Mouse (Mus musculus) hindbrain, embryonic 14.5 days (tissue): ENCODE data around the gene Tmem269. TPM values are rescaled to one million over a fixed set of nuclear protein-coding genes. Genes with fewer than 3 reads are reported as not detected.

Experiments
- ATAC-seq: fragments of 200-750 bp; cut with Nextera tagmentation; 2 replicates; pipeline ENCODE4 v1.8.0; 2017; ENCODE audit warnings: moderate number of reproducible peaks, mild to moderate bottlenecking, moderate TSS enrichment, moderate library complexity; ENCODE audit not compliant: low FRiP score
- DNase-seq: peaks from one replicate; pipeline ENCODE4 v3.0.0-alpha.2; 2015; ENCODE audit warnings: low spot score
- H3K27ac ChIP-seq: fragments of 300-500 bp; sonication (generic); 2 replicates; pipeline ENCODE4 v1.5.1; 2014; ENCODE audit warnings: mild to moderate bottlenecking, moderate library complexity
- H3K27me3 ChIP-seq: fragments of 300-500 bp; sonication (generic); 2 replicates; pipeline ENCODE4 v1.6.1; 2014; ENCODE audit warnings: mild to moderate bottlenecking, low read length, mixed read lengths; ENCODE audit not compliant: control insufficient read depth, insufficient read depth
- H3K36me3 ChIP-seq: fragments of 300-500 bp; sonication (generic); replicated peaks from 2 replicates; pipeline ENCODE4 v1.6.1; 2014; ENCODE audit not compliant: control insufficient read depth, insufficient read depth
- H3K4me1 ChIP-seq: fragments of 300-500 bp; sonication (generic); replicated peaks from 2 replicates; pipeline ENCODE4 v1.6.1; 2014; ENCODE audit warnings: antibody characterized with exemption, low read length, mixed read lengths; ENCODE audit not compliant: control insufficient read depth, insufficient read depth
- H3K4me2 ChIP-seq: fragments of 300-500 bp; sonication (generic); replicated peaks from 2 replicates; pipeline ENCODE4 v1.6.1; 2014; ENCODE audit warnings: mild to moderate bottlenecking, moderate library complexity
- H3K4me3 ChIP-seq: fragments of 300-500 bp; sonication (generic); replicated peaks from 2 replicates; pipeline ENCODE4 v1.5.1; 2014; ENCODE audit warnings: mild to moderate bottlenecking, low read length
- H3K9ac ChIP-seq: fragments of 300-500 bp; sonication (generic); 2 replicates; pipeline ENCODE4 v1.6.1; 2014
- H3K9me3 ChIP-seq: fragments of 300-500 bp; sonication (generic); 2 replicates; pipeline ENCODE4 v1.6.1; 2016; ENCODE audit warnings: low read length; ENCODE audit not compliant: control insufficient read depth
- WGBS: fragments of 180-500 bp; shearing (Covaris S2); extraction: QIAGEN DNeasy Blood & Tissue Kit; methylation state at CpG from one replicate; pipeline ENCODE4 v1.1.7; 2014; 5-methylcytosine and 5-hydroxymethylcytosine counted together
- polyA plus RNA-seq: library from polyadenylated mRNA; unstranded; fragments of >200 nt; fragmentation: Nextera tagmentation; extraction: Ambion mirVana; gene quantifications from 2 replicates; pipeline ENCODE4 v1.2.1, GENCODE M21; 2014

Gene Tmem269
- polyA plus RNA-seq, 1 experiment from 2014 or later, result not detected

DNA sequence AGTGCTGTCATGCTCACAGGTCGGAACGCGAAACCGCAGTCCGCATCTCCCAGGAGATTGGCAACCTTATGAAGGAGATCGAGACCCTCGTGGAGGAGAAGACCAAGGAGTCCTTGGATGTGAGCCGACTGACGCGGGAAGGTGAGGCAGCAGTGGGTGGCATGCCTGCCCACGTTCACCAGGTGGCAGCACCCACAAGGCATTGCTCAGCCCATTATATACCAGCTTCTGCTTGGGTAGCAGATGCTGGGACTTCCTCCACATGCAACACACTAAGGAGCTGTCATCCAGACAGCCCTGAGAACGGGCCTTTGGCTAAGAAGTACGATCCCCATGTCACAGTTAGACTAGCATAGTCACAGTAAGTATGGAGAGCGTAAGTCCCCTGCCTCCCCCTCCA is 23.6 kb upstream of the Tmem269 start:
- Histone ChIP-seq H3K36me3 (peaks cover 67% of the 10 kb centered on the region), H3K27ac (no peak overlapping the region), H3K9ac (no peak overlapping the region), H3K9me3 (no peaks in the 10 kb centered on the region), H3K4me3 (no peak overlapping the region), H3K27me3 (no peaks in the 10 kb centered on the region), H3K4me2 (no peak overlapping the region), H3K4me1 (no peaks in the 10 kb centered on the region; the same call in 1 of the 2 replicates)
- 93% methylated on average over 14 of the region's 14 CpGs for WGBS
- ATAC-seq (no peak), DNase-seq (no peak)

DNA sequence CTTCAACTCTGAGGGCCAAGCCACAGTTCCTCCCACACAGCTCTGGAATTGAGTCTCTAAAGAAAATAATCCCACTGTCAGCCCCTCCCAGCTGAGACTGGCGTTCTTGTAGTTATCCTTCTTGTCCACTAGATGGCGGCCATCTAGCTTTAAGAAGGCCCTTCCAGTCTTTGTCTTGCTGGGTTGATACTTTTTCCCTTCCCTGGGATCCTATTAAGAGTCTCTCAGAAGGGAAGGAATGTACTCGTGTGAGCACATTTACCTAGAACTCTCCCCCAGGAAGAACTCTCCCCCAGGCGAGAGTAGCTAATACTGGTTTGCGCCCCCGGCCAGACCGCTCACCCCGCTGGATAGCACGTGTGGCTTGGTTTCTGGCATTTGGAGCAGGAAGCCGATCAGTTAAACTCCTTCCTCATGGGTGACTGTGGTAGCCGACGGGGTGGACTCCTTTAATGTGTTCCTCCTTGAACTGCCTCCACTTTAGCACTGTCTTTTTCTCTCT is 21.2 kb upstream of the Tmem269 start:
- 44% methylated on average over 12 of the region's 12 CpGs for WGBS
- H3K4me3 ChIP-seq, result no peak overlapping the region
- ATAC-seq (peak; percentile 75), DNase-seq (peak; percentile 87)
- 0 out of 2 replicates have a peak overlapping the region, but pooled peaks have one; percentile 13 for H3K4me2 ChIP-seq
- peaks cover 3% of the 10 kb centered on the region; the same call in 1 of the 2 replicates for H3K4me1 ChIP-seq
- no peaks in the 10 kb centered on the region for H3K27me3 ChIP-seq
- H3K9ac ChIP-seq, result 0 out of 2 replicates have a peak overlapping the region, but pooled peaks have one; percentile 40
- H3K9me3 ChIP-seq, result no peaks in the 10 kb centered on the region
- H3K36me3 ChIP-seq, result peaks cover 56% of the 10 kb centered on the region
- H3K27ac ChIP-seq, result peak overlapping the region; percentile 72

DNA sequence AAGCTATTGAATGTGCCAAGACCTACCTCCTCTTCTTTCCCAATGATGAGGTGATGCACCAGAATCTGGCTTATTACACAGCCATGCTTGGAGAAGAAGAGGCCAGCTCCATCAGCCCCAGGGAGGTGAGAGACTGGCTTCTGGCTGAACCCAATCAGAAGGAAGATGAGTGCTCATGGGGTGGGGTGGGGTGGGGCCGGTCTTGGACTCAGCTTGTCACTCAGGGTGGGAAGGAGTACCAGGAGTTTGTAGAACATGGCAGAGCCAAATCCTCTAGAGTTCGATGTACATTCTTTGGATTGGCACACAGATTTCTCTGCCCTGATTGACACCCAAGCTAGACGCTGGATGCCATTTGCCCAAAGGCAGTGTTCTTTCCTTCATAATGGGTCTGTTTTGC is 20.6 kb upstream of the Tmem269 start:
- Histone ChIP-seq H3K9me3 (no peaks in the 10 kb centered on the region), H3K4me2 (no peak overlapping the region), H3K4me1 (peaks cover 8% of the 10 kb centered on the region; the same call in 1 of the 2 replicates), H3K9ac (no peak overlapping the region), H3K4me3 (no peak overlapping the region), H3K27me3 (no peaks in the 10 kb centered on the region), H3K27ac (no peak overlapping the region), H3K36me3 (peaks cover 50% of the 10 kb centered on the region)
- ATAC-seq (no peak), DNase-seq (no peak)
- 74% methylated on average over 3 of the region's 3 CpGs for WGBS

DNA sequence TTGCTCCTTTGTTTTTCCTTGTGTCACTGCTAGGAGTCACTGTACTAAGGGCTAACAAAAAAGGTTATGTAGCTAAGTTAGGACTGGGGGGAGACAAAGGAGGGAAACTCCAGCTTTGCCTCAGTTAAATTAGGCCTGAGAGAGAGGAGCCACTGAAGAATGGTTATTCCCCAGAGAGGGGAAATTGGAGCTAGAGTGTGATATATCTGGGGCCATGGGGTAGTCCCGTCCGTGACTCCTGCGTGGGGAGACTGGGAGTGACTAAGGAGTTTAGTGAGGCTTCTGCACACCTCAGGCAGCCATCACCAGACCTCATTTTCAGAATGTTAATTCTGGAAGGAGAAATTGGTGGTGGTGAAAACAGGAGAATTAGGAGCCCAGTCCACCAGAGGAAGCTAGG is 16.3 kb upstream of the Tmem269 start:
- Histone ChIP-seq H3K4me3 (peak overlapping the region; percentile 70), H3K36me3 (0 out of 2 replicates have a peak, but pooled peaks cover 17% of the 10 kb centered on the region), H3K9me3 (no peaks in the 10 kb centered on the region), H3K9ac (no peak overlapping the region), H3K4me1 (peaks cover 15% of the 10 kb centered on the region), H3K27me3 (no peaks in the 10 kb centered on the region), H3K27ac (no peak overlapping the region), H3K4me2 (peak overlapping the region; percentile 63)
- DNase-seq (no peak), ATAC-seq (no peak)
- WGBS, result 90% methylated on average over 3 of the region's 3 CpGs

DNA sequence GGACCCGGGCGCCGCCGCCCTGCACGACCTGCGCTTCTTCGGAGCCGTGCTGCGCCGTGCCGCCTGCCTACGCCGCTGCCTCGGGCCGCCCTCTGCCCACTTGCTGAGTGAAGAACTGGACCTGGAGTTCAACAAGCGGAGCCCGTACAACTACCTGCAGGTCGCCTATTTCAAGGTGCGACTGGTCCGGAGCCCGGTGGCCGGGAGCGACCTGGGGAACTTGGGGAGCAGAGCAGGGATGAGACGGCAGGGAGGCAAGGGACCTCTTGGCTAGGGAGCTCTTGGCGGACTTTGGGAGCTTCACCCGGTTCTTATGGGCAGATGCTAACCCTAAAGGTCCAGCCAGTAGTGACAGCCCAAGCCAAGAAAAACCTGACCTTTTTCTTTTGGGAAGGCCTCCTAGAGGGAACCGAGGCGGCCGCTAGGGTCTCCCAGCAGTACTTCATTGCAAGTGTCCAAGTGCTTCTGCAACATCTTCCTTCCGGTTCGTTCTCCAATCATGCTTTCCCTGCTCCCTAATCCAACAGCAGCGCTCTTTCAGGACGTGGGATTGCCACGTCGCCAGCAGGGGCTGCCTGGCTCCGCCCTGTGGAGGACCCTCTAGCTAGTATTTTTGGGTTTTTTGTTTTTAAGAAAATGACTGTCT is 15.4 kb upstream of the Tmem269 start:
- Histone ChIP-seq H3K27ac (no peak overlapping the region), H3K4me3 (peak overlapping the region; percentile 70), H3K9me3 (no peaks in the 10 kb centered on the region), H3K9ac (peak overlapping the region; percentile 68), H3K27me3 (no peaks in the 10 kb centered on the region), H3K4me2 (peak overlapping the region; percentile 63), H3K36me3 (0 out of 2 replicates have a peak, but pooled peaks cover 17% of the 10 kb centered on the region), H3K4me1 (peaks cover 15% of the 10 kb centered on the region)
- DNase-seq (peak; percentile 52), ATAC-seq (peak; percentile 26; the same call in 1 of the 2 replicates)
- under 1% methylated on average over 36 of the region's 36 CpGs for WGBS

DNA sequence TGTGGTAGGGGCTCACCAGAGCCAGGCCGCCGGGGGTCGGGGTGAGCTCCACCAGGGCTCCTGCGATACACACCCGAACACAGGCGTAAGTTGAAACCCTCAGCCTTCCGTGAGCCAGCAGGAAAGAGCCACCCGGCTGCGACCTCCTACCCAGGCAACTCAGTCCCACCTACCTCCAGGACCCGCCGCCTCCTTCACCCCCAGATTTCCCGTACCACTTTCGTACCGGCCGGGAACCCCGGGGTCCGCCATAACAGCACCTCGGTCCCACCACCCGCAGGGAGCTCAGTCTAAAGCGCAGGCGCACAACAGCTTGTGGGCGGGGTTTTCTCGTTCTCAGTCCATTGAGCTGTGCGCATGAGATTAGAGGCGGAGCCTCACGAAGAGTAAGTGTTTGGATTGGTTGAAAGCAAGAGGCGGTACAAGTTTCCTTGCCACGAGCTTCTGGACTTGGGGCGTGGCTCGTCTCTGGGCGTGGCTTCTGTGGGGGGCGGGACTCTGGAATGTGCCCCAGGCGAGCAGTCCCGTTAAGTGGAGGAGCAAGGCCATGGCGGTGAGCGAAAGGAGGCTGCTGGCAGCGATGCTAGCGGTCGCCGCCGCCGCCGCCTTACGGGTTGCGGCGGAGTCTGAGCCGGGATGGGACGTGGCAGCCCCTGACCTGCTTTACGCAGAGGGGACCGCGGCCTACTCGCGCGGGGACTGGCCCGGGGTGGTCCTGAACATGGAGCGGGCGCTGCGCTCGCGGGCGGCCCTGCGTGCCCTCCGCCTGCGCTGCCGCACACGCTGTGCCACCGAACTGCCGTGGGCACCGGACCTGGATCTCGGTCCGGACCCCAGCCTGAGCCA is 14.6 kb upstream of the Tmem269 start, which contains the start of the genes AU022252 and P3h1:
AU022252 (minus strand) TSS at position 303 of the 846 bp plus-strand sequence.
P3h1 (plus strand) TSS at position 506 of the 846 bp plus-strand sequence.
- DNase-seq (peak; percentile 99), ATAC-seq (peak; percentile 97)
- H3K4me3 ChIP-seq, result peak within 1 kb of the TSS; percentile 70
- H3K9ac ChIP-seq, result peak within 1 kb of the TSS; percentile 78
- WGBS, result under 1% methylated on average over 70 of the region's 71 CpGs
- peak within 1 kb of the TSS; percentile 20; the same call in 1 of the 2 replicates for H3K27ac ChIP-seq
- H3K27me3 ChIP-seq, result no peaks in the 10 kb centered on the region
- H3K4me1 ChIP-seq, result peaks cover 15% of the 10 kb centered on the region
- 0 out of 2 replicates have a peak, but pooled peaks cover 16% of the 10 kb centered on the region for H3K36me3 ChIP-seq
- H3K9me3 ChIP-seq, result no peaks in the 10 kb centered on the region
- H3K4me2 ChIP-seq, result peak within 1 kb of the TSS; percentile 86

DNA sequence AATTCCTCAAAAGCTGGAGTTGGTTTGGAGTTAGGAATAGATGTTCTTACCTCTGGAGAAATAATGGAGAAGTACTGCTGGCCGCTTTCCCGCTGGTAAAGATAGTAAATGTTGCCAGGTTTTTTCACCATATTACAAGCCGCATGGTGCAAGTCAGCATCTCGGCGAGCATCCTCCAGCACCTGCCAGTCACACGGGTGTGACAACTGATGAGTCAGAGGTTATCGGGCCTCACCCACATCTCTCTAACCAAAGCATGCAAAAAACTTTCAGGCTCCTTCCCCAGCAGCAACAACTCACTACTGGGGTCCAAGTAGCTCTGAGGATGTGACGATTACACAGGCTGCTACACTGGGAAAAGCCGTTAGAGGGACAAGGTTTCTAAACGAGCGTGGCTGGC is 8.7 kb upstream of the Tmem269 start:
- Histone ChIP-seq H3K27ac (no peak overlapping the region), H3K9me3 (no peaks in the 10 kb centered on the region), H3K9ac (no peak overlapping the region), H3K27me3 (no peaks in the 10 kb centered on the region), H3K4me2 (no peak overlapping the region), H3K4me1 (peaks cover 2% of the 10 kb centered on the region), H3K4me3 (no peak overlapping the region), H3K36me3 (peaks cover 40% of the 10 kb centered on the region)
- WGBS, result 97% methylated on average over 11 of the region's 11 CpGs
- DNase-seq (no peak), ATAC-seq (no peak)

DNA sequence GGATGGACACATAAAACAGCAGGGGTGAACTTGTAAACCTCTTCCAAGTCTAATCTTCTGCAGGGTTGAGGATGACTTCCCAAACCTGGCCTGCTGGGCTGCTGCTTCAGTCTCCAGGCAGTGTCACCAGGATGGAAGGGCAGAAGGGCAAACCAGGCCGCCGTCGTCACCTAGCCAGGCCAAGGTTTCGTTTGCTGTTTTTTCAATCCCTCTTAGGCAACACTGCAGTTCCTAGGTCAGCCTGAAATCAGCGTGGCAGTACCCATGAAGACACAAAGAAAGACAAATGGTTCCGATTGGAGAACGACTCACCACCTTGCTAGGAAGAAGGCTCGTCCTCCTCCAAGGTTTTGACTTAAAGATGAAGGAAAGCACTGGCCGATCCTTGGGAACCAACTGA is 7.7 kb upstream of the Tmem269 start:
- no peaks in the 10 kb centered on the region for H3K4me1 ChIP-seq
- DNase-seq (no peak), ATAC-seq (no peak)
- no peaks in the 10 kb centered on the region for H3K9me3 ChIP-seq
- H3K27ac ChIP-seq, result no peak overlapping the region
- no peak overlapping the region for H3K4me3 ChIP-seq
- no peaks in the 10 kb centered on the region for H3K27me3 ChIP-seq
- peaks cover 40% of the 10 kb centered on the region for H3K36me3 ChIP-seq
- no peak overlapping the region for H3K4me2 ChIP-seq
- H3K9ac ChIP-seq, result no peak overlapping the region
- 95% methylated on average over 9 of the region's 9 CpGs for WGBS

DNA sequence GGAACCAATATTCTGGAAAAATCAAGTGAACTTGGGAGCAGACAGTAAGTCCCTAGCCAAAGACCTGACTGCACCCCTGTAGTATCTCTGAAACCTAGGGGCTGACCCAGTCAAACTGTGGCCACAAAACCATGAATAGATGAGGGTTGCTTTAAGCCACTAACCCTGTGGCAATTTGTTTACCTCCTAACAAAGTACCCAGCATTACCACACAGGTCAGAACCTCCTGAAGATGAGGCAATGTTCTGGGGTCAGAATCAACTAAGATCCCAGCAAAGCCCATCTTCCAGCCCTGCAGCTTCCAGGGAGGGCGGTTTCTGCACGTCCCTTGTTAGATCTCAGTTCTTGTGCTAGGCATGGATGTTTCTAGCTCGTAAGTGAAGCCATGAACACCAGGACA is 6.5 kb upstream of the Tmem269 start:
- H3K27me3 ChIP-seq, result no peaks in the 10 kb centered on the region
- no peak overlapping the region for H3K4me2 ChIP-seq
- DNase-seq, result no peak
- 95% methylated on average over 3 of the region's 3 CpGs for WGBS
- H3K36me3 ChIP-seq, result peaks cover 40% of the 10 kb centered on the region
- H3K9ac ChIP-seq, result no peak overlapping the region
- no peak for ATAC-seq
- no peak overlapping the region for H3K4me3 ChIP-seq
- no peaks in the 10 kb centered on the region for H3K9me3 ChIP-seq
- no peak overlapping the region for H3K27ac ChIP-seq
- no peaks in the 10 kb centered on the region for H3K4me1 ChIP-seq
